Mouse (Mus musculus) olfactory bulb, adult 2 months (tissue): ENCODE data around the gene Fhit.

ENCODE experiments used
- CTCF ChIP-seq: fragments of 200-500 bp; IDR thresholded peaks from 2 replicates; pipeline ENCODE4 v1.5.1; 2012; ENCODE audit warnings: low read depth, mild to moderate bottlenecking, low read length, moderate library complexity; ENCODE audit not compliant: insufficient read depth
- POLR2A ChIP-seq: fragments of 200-500 bp; IDR thresholded peaks from 2 replicates; pipeline ENCODE4 v1.6.1; 2012; ENCODE audit warnings: mild to moderate bottlenecking, low read depth, low read length, moderate library complexity; ENCODE audit not compliant: insufficient read depth

- TF ChIP-seq CTCF, result no peak
- TF ChIP-seq POLR2A, result no peak
Observed at GRCm38 (mm10) chr14:9990677-9991076, 1171.2 kb downstream of the Fhit start.
